Mouse (Mus musculus): ENCODE measurements around the gene Atp6v0e. TPM values are rescaled to one million over a fixed set of nuclear protein-coding genes. Genes with fewer than 3 reads are reported as not detected.
A peak's percentile ranks its signal among the peaks of the same experiment; 100 is the strongest.

Gene Atp6v0e
- 104 and 107 TPM in 2 replicates for polyA plus RNA-seq (2016; fragmentation: Nextera tagmentation; extraction: Ambion mirVana)

- Histone ChIP-seq H3K27me3 (ENCODE audit: low read depth, poor library complexity, severe bottlenecking) (no peaks in the 10 kb centered on the region), H3K4me1 (peaks cover 10% of the 10 kb centered on the region), H3K36me3 (no peaks in the 10 kb centered on the region), H3K9me3 (replicated peaks) (no peaks in the 10 kb centered on the region), H3K27ac (peak within 1 kb of the TSS; percentile 77), H3K4me3 (peak within 1 kb of the TSS; percentile 65)
- peak; percentile 99 for DNase-seq (ENCODE audit: low spot score)
- 2% methylated on average over 28 of the region's 28 CpGs for WGBS
These were observed at the start of gene Atp6v0e for GRCm38 (mm10) chr17:26662978-26663683. Gene Atp6v0e, plus strand, starts transcription at chr17:26663231.

GRCm38 (mm10) chr17:26614286-26614685, 48.7 kb upstream of the Atp6v0e start:
- Histone ChIP-seq H3K4me3 (no peak overlapping the region), H3K36me3 (peaks cover 92% of the 10 kb centered on the region), H3K27me3 (ENCODE audit: low read depth, poor library complexity, severe bottlenecking) (no peaks in the 10 kb centered on the region), H3K27ac (no peak overlapping the region), H3K9me3 (replicated peaks) (no peaks in the 10 kb centered on the region), H3K4me1 (peaks cover 5% of the 10 kb centered on the region; the same call in 1 of the 2 replicates)
- 85% methylated on average over 6 of the region's 6 CpGs for WGBS
- no peak for DNase-seq (ENCODE audit: low spot score)

DNA sequence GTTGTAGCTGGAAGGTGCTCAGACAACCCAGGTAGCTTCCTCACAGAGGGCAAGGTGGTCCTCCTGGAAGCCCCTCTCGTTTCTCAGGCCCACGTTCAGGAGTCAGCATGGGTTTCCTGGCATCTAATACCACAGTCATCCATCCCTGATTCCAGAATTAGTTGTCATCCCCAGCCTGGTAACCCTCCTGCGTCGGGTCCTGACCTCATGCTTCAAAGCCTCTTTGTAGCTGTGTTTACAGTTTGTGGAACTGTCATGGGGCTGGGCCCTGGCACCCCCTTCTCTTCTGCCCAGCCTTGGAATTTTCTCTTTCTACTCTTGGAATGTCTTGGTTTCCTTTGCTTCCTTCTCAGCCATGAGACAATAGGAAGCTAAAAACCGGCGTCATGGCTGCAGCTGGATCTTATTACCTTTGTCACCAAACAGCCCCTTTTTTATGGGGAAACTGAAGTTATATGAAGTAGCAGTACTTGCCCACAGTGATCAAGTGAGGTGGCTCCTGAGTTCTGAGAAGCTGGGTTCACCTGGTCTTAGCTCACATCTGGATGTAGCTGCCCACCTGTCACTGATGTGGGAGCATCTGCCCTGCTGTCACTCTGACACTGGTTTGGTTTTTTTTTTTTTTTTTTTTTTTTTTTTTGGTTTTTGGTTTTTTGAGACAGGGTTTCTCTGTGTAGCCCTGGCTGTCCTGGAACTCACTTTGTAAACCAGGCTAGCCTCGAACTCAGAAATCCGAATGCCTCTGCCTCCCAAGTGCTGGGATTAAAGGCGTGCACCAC, 48.1 kb upstream of the Atp6v0e start:
- Histone ChIP-seq H3K36me3 (peaks cover 92% of the 10 kb centered on the region), H3K4me1 (peaks cover 5% of the 10 kb centered on the region; the same call in 1 of the 2 replicates), H3K27ac (peak overlapping the region; percentile 2; the same call in 1 of the 2 replicates), H3K9me3 (replicated peaks) (no peaks in the 10 kb centered on the region), H3K27me3 (ENCODE audit: low read depth, poor library complexity, severe bottlenecking) (no peaks in the 10 kb centered on the region), H3K4me3 (no peak overlapping the region)
- WGBS, result 81% methylated on average over 9 of the region's 9 CpGs
- DNase-seq (ENCODE audit: low spot score), result no peak

- no peak for DNase-seq (ENCODE audit: low spot score)
- H3K9me3 ChIP-seq (replicated peaks), result no peaks in the 10 kb centered on the region
- H3K27ac ChIP-seq, result no peak overlapping the region
- no peaks in the 10 kb centered on the region for H3K27me3 ChIP-seq (ENCODE audit: low read depth, poor library complexity, severe bottlenecking)
- H3K4me3 ChIP-seq, result no peak overlapping the region
- peaks cover 92% of the 10 kb centered on the region for H3K36me3 ChIP-seq
- H3K4me1 ChIP-seq, result peaks cover 5% of the 10 kb centered on the region; the same call in 1 of the 2 replicates
- WGBS, result 87% methylated on average over 2 of the region's 2 CpGs
These were observed 46.3 kb upstream of the Atp6v0e start for GRCm38 (mm10) chr17:26616696-26617095.

DNA sequence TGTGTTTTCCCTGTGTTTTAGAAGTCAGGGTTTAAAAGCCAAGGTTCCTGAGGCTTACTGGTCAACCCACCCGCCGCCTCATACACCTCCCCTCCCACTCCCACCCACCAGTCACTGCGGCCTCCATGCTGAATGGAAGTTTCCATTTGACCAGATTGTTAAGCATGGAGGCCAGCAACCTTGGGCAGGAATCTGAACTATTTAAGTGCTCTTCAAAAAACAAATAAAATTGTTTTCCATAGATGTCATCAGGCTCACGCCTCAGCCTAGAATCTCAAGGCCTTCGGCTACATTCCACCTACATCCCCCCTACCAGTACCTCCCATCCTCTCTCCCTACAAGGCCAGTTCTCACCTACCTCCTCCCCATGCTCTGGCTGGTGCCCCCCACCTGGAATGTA, 44.5 kb upstream of the Atp6v0e start:
- Histone ChIP-seq H3K9me3 (replicated peaks) (no peaks in the 10 kb centered on the region), H3K27ac (no peak overlapping the region), H3K4me1 (peaks cover 5% of the 10 kb centered on the region; the same call in 1 of the 2 replicates), H3K27me3 (ENCODE audit: low read depth, poor library complexity, severe bottlenecking) (no peaks in the 10 kb centered on the region), H3K4me3 (no peak overlapping the region), H3K36me3 (peaks cover 89% of the 10 kb centered on the region)
- 92% methylated on average over 5 of the region's 5 CpGs for WGBS
- DNase-seq (ENCODE audit: low spot score), result no peak

- WGBS, result 92% methylated on average over 6 of the region's 6 CpGs
- H3K36me3 ChIP-seq, result peaks cover 89% of the 10 kb centered on the region
These were observed 43.5 kb upstream of the Atp6v0e start for GRCm38 (mm10) chr17:26619577-26619976.

GRCm38 (mm10) chr17:26620292-26620691, 42.7 kb upstream of the Atp6v0e start:
- no peak for DNase-seq (ENCODE audit: low spot score)

More at GRCm38 (mm10) chr17:26619577-26619976, 43.5 kb upstream of the Atp6v0e start:
- Histone ChIP-seq H3K27ac (no peak overlapping the region), H3K4me1 (no peaks in the 10 kb centered on the region), H3K4me3 (no peak overlapping the region), H3K9me3 (replicated peaks) (no peaks in the 10 kb centered on the region), H3K27me3 (ENCODE audit: low read depth, poor library complexity, severe bottlenecking) (no peaks in the 10 kb centered on the region)
- DNase-seq (ENCODE audit: low spot score), result no peak

DNA sequence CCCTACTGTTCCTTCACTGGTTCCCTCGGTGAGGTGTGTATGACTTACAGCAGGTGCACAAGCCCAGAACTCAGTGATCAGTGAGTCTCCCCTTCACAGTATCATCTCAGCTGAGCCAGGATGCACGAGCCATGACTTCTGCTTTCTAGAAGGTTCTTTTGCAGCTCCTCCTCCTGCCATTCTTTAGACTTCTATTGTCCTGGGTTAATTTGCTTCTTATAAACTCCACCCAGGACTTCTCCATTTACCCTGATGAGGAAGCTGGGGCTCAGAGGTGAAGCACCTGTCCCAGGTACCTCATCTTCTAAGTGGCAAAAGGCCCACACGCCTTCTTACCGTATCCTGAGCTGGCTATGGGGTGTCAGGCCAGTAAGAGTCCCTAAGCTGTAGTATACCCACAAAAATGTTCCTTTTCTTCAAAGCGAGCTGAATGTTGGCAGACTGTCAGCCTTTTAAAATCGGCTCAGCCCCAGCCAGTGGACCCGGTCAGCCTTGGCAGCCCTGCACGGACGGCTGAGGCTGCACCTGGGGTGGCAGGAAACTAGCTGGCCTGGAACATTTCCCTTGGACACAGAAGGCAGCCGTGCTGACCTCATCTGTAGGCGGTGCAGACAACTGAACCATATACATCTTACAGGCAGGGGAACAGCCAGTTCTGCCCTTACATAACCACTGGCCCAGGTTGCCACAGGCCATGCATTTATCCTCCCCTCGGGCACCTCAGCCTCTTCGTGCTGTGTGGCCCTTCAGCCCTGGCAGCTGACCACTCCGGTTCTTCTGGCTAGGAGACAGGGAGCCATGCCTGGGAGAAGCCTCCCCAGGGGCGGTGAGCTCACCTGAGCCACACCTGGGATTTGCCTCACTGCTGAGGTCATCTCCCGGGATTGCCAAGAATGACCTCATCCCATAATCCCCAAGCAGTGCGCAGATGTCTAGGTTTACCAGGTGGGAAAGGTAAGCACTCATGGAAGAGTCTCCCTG, 42.0 kb upstream of the Atp6v0e start:
- Histone ChIP-seq H3K4me3 (no peak overlapping the region), H3K9me3 (replicated peaks) (no peaks in the 10 kb centered on the region), H3K27me3 (ENCODE audit: low read depth, poor library complexity, severe bottlenecking) (no peaks in the 10 kb centered on the region), H3K27ac (no peak overlapping the region), H3K36me3 (peaks cover 90% of the 10 kb centered on the region), H3K4me1 (no peaks in the 10 kb centered on the region)
- no peak for DNase-seq (ENCODE audit: low spot score)
- 93% methylated on average over 17 of the region's 17 CpGs for WGBS

More at GRCm38 (mm10) chr17:26620292-26620691, 42.7 kb upstream of the Atp6v0e start:
- Histone ChIP-seq H3K9me3 (replicated peaks) (no peaks in the 10 kb centered on the region), H3K27me3 (ENCODE audit: low read depth, poor library complexity, severe bottlenecking) (no peaks in the 10 kb centered on the region), H3K4me3 (no peak overlapping the region), H3K27ac (no peak overlapping the region), H3K4me1 (no peaks in the 10 kb centered on the region), H3K36me3 (peaks cover 90% of the 10 kb centered on the region)
- 88% methylated on average over 6 of the region's 6 CpGs for WGBS

- no peak overlapping the region for H3K27ac ChIP-seq
- 89% methylated on average over 5 of the region's 5 CpGs for WGBS
- no peaks in the 10 kb centered on the region for H3K4me1 ChIP-seq
- no peaks in the 10 kb centered on the region for H3K27me3 ChIP-seq (ENCODE audit: low read depth, poor library complexity, severe bottlenecking)
- H3K9me3 ChIP-seq (replicated peaks), result no peaks in the 10 kb centered on the region
- DNase-seq (ENCODE audit: low spot score), result no peak
- H3K36me3 ChIP-seq, result peaks cover 90% of the 10 kb centered on the region
- H3K4me3 ChIP-seq, result no peak overlapping the region
These were observed 41.1 kb upstream of the Atp6v0e start for GRCm38 (mm10) chr17:26621912-26622311.

- no peak overlapping the region for H3K27ac ChIP-seq
- WGBS, result 89% methylated on average over 6 of the region's 6 CpGs
- no peak for DNase-seq (ENCODE audit: low spot score)
- no peak overlapping the region for H3K4me3 ChIP-seq
- no peaks in the 10 kb centered on the region for H3K4me1 ChIP-seq
- H3K9me3 ChIP-seq (replicated peaks), result no peaks in the 10 kb centered on the region
- H3K27me3 ChIP-seq (ENCODE audit: low read depth, poor library complexity, severe bottlenecking), result no peaks in the 10 kb centered on the region
- peaks cover 90% of the 10 kb centered on the region for H3K36me3 ChIP-seq
These were observed 39.0 kb upstream of the Atp6v0e start for GRCm38 (mm10) chr17:26623991-26624390.

GRCm38 (mm10) chr17:26624999-26625398, 38.0 kb upstream of the Atp6v0e start:
- H3K9me3 ChIP-seq (replicated peaks), result no peaks in the 10 kb centered on the region
- H3K4me3 ChIP-seq, result no peak overlapping the region
- H3K27ac ChIP-seq, result no peak overlapping the region
- DNase-seq (ENCODE audit: low spot score), result no peak
- WGBS, result 94% methylated on average over 10 of the region's 10 CpGs
- H3K36me3 ChIP-seq, result peaks cover 92% of the 10 kb centered on the region
- no peaks in the 10 kb centered on the region for H3K27me3 ChIP-seq (ENCODE audit: low read depth, poor library complexity, severe bottlenecking)
- H3K4me1 ChIP-seq, result no peaks in the 10 kb centered on the region

GRCm38 (mm10) chr17:26625521-26626010, 37.5 kb upstream of the Atp6v0e start:
- WGBS, result 97% methylated on average over 2 of the region's 2 CpGs
- Histone ChIP-seq H3K36me3 (peaks cover 92% of the 10 kb centered on the region), H3K9me3 (replicated peaks) (no peaks in the 10 kb centered on the region), H3K4me3 (no peak overlapping the region), H3K27me3 (ENCODE audit: low read depth, poor library complexity, severe bottlenecking) (no peaks in the 10 kb centered on the region), H3K27ac (no peak overlapping the region), H3K4me1 (no peaks in the 10 kb centered on the region)
- DNase-seq (ENCODE audit: low spot score), result no peak
